Mouse (Mus musculus) urinary bladder, postnatal 10 days (tissue): Measurements from ENCODE around the gene Arpc4.

Source experiments
- DNase-seq: peaks from one replicate; pipeline ENCODE4 v3.0.0; 2022; ENCODE audit warnings: low spot score

Gene Arpc4

DNA sequence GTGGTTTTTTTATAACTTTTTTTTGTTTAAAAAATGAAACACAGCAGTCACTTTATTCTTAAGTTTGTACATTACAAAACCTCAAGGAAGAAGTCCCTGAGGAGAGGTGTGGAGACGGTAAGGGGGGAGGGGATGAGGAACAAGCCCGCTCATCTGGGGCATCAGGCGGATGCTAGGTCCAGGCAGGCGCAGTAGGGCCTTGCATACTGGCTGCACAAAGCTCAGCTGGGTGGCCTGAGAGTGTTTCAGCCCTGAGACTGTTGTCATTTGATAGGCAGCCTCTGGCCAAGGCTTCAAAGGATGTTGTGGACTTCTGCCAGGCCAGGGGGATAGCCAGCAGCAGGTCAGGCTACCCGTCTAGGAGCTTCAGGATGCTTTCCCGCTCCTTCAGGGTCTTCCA is 11.3 kb upstream of the Arpc4 start:
- DNase-seq: no peak

DNA sequence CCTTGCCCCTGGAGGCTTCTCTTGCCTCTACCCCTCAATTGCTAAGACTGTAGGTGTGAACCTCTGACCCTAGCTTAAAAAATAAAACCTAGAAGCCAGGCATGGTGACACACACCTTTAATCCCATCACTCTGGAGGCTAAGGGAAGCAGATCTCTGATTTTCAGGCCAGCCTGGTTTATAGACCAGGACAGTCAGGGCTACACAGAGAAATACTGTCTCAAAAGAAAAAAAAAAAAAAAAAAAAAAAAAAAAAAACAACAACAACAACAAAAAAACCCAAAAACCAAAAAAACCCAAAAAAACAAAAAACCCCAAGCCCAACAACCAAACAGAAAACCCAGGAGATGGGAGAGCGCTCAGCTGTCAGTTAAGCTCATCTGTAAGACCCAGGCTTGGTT is 10.3 kb upstream of the Arpc4 start:
- no peak for DNase-seq

DNA sequence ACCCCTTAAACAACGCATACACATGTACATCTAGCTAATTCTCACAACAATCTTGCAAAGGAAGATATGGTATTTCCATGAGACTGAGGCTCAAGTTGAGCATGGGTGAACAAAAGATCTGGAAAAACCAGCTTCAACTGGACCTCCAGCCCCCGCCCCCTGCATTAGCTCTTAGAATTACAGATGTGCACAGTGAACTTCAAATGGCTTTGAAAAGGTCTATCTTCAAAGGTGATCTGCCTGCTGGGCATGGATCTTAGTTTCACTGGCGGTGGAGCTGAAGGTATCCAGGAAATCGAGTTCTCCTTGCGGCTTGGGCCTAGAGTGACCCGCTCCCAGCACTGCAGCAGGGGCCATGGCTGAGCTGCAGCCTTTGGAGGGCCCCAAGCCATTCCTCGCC is 9.8 kb upstream of the Arpc4 start:
- no peak for DNase-seq

DNA sequence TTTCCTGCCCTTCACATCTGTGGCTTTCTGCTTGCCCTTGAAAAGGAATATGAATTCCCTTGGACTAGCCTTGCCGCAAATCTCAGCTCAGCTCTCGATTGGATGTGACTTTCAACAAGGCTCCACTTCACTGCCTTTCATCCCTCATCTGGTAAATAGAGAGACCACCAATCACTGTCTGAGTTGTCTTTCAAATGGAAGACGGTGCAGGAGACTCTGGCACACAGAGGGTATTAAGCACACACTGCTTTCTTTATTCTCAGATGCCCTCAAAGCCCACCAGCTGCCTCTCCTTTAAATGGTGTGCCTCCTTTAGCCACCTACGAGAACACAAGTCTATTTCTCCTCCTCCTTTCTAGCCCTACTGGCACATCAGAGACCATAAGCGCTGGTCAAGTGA is 9.3 kb upstream of the Arpc4 start:
- DNase-seq: no peak

DNA sequence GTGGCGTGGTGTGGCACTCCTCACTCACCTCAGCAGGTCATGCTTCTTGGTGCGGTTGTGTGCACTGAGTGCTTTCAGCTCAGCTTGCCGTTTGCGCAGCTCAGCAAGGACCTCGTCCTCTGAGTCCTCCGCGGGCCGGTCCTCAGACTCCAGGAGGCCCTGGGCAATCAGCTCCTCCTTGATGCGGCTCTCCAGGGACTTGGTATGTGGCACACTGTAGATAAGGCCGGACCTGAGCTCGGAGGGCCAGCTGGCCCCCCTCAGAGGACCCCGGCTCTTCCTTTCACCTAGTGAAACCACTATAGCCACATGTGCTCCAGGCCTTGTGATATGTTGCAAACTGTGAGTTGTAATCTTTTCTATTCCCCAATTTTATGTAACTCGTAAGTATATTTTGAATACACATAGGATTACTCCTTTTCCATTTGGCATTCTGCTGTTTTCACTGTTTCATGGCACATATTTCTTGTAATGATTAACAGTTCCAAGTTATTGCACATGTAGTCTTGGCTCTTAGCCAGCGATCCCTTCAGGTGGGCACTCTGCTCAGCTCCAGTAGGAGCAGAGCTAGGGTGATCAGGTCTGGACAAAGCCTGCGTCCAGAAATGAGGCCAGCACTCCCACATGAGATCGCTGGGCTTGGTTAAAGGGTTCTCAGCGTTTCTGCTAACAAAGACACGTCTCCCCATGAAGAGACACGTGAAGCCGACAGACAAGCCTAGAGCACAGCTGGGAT is 7.6 kb upstream of the Arpc4 start:
- DNase-seq: no peak

DNA sequence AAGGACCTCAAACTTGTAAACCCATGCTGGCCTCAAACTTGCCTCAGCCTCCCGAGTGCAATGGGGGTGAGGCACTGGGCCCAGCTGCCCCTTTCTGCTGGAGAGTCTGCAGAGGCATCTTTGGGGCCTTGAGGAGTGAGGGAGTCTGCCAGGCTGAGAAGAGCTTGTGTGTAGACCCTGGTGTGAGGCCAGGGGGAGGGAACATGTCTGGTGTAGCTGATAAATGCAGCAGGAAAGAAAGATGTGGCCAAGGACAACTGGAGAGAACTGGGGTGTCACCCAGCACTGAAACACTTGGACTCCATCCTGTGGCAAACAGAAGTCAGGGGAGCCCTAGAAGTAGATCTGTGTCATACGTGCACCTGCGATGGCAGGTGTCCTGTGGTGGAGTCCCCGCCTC is 4.4 kb upstream of the Arpc4 start:
- DNase-seq: no peak

DNA sequence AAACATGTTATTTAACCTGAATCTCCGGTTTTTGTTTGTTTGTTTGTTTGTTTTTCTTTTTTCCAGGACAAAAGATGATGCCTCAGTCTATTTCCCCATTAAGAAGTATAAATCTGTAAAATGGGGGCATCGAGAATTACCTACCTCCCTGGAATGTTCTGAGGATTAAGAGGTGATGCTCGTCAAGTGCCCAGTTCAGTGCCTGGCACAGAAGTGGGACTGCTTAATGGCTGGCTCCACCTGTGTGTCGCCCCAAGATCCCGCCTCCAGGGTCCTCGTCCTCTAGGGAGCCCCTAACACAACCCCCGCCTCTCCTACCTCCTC is 781 bp upstream of the Arpc4 start:
- no peak for DNase-seq

DNA sequence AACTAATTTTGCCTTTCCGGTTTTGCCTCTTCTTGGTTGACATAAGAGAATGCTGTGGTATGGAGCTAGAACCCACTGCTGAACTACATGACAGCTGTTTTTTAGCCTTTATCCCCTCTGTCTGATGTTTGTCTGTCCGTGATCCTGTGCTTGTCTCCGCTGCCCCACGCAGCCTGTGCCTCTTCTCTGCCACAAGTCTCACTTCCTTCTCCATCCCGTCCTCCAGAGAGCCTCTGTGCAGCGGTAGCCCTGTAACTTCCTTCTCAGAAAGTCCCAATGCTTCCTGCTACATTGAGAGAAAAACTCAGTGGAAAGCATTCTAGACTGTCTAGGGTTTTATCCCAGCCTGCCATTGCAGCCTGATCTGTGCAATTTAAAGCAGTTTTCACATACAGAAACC is 1.3 kb downstream of the Arpc4 start:
- DNase-seq: no peak

DNA sequence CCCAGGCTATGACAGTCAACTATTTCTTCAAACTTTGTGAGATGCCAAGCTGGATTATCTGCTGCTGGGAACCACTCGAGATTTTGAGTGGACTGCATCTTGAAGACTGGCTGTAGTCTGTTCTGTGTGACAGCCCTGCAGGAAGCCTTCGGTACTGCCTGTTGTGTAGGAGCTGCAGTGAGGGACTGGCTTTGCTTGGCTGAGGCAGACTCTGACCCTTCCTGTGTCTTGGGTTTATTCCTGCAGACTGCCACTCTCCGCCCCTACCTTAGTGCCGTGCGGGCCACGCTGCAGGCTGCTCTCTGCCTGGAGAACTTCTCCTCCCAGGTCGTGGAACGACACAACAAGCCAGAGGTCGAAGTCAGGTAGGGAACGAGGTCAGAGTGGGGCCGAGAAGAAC is 2.6 kb downstream of the Arpc4 start:
- no peak for DNase-seq

DNA sequence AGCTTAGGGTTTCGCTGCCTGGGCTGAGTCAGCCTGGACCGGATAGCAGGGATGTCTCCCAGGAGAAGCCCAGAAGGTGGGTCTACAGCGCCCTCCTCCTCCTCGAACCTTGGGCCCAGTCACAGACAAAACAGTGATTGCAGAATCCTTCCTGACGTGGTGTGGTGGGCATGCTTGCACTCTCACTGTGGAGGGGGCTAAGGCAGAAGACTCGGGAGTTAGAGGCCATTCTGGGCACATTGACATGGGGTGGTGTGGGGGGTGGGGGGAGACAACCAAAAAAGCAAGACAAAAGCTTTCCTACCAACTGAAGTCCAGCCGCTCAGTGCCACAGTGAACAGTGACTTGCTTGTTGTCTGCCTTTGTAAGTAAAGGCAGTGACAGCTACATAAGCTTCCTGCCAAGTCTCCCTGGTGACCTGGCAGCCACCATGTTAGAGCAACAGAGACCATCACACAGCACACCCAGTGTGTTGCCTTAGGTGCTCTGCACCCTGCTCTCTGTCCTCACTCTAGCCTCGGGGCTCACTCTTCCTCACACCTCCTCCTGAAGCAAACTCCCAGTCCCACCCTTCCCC is 6.5 kb downstream of the Arpc4 start:
- DNase-seq: no peak

DNA sequence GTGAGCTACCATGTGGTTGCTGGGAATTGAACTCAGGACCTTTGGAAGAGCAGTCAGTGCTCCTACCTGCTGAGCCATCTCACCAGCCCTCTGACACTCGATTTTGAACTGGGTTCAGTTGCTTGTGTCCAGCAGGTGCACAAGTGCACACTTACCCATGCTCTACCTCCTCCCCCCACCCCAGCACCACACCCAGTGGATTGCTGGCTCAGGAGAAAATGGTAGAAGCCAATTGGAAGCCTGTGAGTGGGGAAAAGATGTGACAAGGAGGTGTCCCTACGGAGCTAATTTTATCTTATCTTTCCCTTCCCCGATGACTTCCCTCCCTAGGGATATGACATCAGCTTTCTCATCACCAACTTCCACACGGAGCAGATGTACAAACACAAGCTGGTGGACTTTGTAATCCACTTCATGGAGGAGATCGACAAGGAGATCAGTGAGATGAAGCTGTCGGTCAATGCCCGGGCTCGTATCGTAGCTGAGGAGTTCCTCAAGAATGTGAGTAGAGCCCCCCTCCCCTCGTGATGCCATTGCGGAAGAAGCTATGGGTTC is 7.3 kb downstream of the Arpc4 start:
- DNase-seq: no peak

DNA sequence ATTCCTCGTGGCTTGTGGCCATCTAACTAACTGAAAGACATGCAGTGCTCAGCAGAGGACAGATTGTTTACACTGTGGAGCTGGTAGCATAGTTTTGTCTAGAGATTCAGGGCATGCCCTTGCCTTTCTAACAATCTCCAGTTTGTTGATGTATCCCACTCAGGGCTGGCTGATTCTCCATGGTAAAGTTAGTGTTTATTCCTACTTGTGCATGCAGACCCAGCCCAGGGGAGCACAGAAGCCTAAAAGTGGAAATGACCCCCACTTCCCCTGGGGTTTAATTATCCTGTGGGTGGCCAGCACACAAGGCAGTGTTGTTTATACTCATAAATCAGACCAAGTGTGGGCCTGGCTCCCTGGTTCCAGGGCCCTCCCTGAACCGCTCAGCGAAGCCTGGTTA is 8.1 kb downstream of the Arpc4 start:
- no peak for DNase-seq

DNA sequence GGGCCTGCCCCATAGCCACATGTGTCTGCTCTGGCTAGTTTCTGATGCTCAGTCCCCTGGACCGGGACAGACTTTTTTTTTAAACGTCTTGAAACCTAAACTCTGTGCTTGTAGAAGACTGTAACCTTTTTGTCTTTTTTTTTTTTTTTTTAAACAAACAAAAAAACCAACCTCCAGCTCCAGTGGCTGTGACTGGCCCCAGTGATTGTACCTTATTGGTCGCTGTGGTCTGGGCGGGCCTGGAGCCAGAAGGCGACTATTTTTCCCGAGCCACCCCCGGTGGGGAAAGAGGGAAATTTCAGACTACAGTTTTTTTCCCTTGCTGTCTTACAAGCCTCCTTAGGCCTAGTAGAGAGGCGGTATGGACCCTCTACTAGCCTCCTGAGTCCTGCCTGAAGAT is 11.0 kb downstream of the Arpc4 start, which contains the start of gene Ttll3:
Gene Ttll3, plus strand, starts transcription at position 301 of the 400 bp plus-strand sequence.
- DNase-seq: no peak

DNA sequence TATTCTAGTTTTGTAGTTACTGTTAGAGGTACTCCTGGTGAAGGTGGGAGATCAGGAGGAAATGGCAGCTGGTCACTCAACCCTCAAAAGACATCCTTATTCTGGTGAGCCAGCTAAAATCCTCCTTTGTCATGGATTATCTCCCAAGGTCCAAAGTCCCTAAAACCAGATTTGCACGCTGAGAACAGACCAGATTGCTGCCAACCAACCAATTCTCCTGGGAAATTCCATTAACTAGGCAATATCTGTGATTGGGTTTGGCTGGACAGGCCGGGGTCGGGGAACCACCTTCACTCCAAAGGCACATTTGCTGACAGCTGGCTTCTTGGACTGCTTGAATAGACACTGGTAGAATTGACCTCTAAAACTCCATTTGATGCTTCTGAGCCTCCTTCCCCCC is 12.8 kb downstream of the Arpc4 start:
- DNase-seq: no peak

DNA sequence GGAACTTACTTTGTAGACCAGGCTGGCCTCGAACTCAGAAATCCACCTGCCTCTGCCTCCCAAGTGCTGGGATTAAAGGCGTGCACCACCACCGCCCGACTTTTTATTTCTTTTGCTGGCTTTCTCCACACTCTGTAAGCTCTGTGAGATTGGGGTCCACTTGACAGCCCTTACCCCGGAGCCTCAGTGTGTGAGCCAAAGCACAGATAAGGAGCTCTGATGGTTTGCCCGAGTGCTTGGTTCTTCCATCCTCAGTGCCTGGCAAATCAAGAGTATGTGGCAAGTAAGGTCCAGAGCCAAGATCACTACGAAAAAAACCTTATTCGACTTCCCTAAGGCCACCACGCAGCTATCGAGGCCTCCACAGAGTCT is 14.1 kb downstream of the Arpc4 start:
- no peak for DNase-seq

DNA sequence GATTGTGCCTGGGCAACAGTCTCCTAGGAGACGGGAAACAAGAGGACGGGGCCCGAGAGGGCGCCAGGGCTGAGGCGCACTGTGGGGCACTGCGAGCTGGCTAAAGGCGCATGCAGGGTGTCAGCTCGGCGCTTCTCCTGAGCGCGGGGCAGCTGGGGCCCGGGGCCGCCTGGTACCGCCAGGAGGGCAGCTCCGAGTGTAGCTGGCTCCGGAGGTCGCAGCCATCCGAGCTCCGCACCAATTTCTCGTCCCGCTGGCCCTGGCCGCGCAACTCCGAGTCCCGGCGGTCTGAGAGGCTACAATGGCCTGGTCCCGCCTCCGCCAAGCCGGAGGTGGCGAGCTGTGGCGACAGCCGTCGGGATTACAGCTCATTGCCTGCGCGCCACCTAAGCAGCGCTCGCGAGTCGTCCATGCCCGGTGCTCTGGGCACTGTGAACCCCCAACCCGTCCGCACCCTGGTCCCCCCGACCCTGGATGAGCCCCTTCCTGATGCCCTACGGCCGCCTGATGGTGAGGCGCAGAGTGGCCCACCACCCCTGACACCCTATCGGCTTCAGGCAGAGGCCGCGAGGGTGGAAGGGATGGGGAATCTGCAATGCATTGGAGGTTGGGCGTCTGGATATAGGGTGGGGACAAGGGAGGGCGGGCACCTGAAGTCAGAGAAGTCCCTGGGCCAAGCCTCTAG is 14.6 kb downstream of the Arpc4 start:
- no peak for DNase-seq

DNA sequence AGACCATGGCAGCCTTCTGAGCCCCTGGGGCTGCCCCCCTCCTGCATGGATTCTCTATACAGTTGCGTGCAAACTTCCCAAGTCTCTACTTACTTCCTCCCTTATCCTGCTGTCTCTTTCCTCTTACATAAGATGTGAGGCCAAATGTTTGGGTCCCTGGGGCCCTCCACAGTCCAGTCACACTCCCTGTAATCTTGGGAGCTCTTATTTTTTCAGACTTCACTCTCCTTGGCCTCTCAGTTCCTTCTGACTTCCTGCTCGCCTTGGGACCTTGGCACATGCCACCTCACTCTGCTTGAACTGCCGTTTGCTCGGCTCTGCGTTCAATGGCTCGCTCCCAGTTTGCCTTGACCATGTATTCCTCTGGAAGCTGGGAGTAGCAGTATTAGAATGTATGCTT is 16.0 kb downstream of the Arpc4 start:
- no peak for DNase-seq

DNA sequence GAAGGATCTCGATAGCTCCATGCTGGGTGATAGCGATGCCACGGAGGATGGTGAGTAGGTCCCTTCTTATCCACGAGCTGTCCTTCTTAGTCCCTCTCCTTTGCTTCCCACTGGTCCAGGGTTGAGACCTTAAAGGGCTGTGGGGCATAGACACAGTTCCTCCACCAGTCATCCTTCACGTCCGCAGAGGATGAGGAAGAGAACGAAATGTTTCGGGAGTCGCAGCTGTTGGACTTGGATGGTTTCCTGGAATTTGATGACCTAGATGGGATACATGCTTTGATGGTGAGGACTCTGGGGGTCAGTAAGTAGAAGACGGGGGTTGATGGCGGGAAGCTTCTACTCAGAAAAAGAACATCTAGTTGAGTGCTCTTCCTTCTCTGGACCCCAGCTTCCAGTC is 16.9 kb downstream of the Arpc4 start:
- DNase-seq: no peak

DNA sequence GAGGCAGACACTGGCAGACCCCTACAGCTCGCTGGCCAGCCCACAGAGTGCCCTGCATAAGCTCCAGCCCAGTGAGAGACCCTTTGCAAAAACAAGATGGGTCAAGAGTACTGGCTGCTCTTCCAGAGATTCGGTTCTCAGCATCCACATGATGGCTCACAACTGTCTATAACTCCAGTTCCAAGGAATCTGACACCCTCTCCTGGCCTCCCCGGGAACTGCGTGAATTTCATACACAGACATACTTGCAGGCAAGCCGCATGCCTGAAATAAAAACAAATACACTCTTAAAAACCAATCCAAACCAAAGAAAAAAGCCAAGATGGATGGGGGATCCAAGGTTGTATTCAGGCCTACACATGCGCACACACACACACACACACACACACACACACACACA is 17.6 kb downstream of the Arpc4 start:
- DNase-seq: no peak

DNA sequence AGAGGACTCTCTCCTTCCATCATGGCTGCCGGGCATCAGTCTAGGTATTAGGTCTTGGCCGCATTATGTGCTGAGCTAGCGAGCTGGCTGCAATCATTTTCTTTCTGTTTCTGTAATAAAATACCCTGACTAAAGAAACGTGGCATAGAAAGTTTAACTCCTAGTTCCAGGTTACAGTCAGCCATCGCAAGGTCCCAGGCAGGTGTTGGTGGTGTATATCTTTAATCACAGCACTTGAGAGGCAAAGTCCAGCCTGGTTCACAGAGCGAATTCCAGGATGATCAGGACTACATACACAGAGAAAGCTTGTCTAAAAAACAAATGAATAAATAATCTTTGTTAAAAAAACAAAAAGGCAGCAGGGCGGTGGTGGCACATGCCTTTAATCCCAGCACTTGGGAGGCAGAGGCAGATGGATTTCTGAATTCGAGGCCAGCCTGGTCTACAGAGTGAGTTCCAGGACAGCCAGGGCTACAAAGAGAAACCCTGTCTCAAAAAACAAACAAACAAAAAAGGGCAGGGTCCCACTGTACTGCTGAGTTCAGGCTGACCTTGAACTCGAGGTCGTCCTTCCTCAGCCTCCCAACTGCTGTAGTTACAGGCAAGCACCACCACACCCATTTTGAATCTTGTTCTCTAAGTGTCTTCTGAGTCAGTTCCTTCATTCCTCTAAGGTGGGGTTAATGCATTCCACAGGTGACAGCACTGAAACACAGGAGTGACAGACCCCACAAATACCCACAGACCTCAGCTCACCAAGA is 18.5 kb downstream of the Arpc4 start:
- DNase-seq: no peak

DNA sequence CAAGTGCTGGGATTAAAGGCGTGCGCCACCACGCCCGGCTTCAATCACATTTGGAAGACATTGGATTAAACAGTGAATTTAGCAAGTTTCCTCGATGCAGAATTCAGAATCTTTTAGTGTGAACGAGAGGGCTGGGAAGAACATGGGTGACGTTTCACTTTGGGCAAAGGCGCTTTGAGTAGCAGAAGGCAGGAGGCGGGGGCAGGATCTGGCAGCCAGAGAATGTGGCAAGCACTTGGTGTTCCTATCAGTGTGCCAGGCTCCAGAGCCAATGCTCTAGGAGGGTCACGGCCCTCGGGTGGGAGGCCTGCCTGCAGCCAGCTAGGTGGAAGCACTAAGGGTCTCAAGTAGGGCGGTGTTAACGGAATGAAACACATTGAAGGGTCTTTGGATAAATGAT is 24.2 kb downstream of the Arpc4 start:
- no peak for DNase-seq

DNA sequence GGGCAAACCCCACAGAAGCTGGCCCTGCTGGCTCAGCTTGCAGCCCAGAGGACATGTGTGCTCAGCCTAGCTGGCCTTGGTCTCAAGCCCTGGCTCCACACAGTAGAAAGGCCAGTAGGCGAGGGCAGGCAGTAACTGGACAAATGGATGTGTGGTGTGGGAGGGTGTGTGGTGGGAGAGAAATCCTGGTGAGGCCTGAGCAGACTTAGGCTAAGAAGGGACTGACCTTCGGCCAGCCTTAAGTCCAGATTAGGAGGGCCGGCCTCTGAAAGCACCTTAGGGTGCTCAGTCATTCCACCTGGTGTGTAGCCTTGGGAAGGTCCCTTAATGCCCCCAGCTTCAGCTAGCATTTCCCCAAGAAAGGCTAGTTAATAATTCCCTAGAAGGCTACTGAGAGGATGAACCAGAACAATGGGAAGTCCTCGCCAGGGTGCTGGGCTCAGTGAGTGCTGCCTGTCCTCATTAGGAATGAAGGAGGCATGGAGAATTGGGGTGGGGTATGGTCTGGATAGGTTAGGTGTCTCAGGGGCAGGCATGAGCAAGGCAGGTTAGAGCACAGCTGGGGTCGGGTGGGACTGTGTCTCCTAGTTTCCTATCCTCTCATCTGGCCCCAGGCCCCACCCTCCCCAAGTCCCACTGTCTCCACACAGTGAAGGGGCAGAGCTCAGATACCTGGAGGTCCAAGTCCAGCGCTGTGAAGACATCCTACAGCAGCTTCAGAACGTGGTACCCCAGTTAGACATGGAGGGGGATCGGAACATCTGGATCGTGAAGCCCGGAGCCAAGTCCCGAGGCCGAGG is 26.9 kb downstream of the Arpc4 start:
- no peak for DNase-seq
